Mouse (Mus musculus): Measurements from ENCODE around the gene Ephx3. TPM values are rescaled to one million over a fixed set of nuclear protein-coding genes. Genes with fewer than 3 reads are reported as not detected.

The Ephx3 gene
- polyA plus RNA-seq, 1 experiment from 2014 or later = 0.24 TPM

DNA sequence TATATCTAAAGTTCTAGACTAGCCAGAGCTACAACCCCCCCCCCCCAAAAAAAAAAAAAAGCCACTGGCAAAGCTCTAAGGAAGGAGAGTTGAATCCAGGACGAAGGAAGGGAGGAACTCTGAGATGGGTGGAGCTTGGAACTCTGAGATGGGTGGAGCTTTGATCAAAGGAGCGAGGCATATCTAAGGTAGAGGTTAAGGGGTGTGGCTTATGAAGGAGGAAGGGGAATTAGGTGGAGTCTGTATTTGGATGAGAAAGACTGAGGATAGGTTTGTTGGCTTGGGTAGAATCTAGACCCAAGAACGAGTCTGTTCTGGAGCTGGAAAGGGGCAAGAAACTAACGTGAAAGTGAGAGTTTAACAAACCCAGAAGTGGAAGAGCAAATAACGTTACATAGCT lies 501 bp upstream of the Ephx3 start:
- peak overlapping the region; percentile 71 for H3K4me2 ChIP-seq (ENCODE audit: low read depth, low read length)
- H3K27ac ChIP-seq (ENCODE audit: low read length) = no peak overlapping the region
- H3K4me1 ChIP-seq (replicated peaks; ENCODE audit: control insufficient read depth, insufficient read depth, low read length) = peaks cover 14% of the 10 kb centered on the region; the same call in 1 of the 2 replicates
- H3K27me3 ChIP-seq (ENCODE audit: control insufficient read depth, insufficient read depth, low read depth, low read length) = peaks cover 12% of the 10 kb centered on the region; the same call in 1 of the 2 replicates
- peak; percentile 51; the same call in 1 of the 2 replicates for ATAC-seq (ENCODE audit: low read depth)
- H3K4me3 ChIP-seq (ENCODE audit: low read length) = no peak overlapping the region
- H3K9me3 ChIP-seq (ENCODE audit: control insufficient read depth, low read length) = no peaks in the 10 kb centered on the region
- no peak overlapping the region for H3K9ac ChIP-seq (ENCODE audit: low read length)
- WGBS = 6% methylated on average over 5 of the region's 5 CpGs
- H3K36me3 ChIP-seq (ENCODE audit: control insufficient read depth, insufficient read depth, low read length) = no peaks in the 10 kb centered on the region

DNA sequence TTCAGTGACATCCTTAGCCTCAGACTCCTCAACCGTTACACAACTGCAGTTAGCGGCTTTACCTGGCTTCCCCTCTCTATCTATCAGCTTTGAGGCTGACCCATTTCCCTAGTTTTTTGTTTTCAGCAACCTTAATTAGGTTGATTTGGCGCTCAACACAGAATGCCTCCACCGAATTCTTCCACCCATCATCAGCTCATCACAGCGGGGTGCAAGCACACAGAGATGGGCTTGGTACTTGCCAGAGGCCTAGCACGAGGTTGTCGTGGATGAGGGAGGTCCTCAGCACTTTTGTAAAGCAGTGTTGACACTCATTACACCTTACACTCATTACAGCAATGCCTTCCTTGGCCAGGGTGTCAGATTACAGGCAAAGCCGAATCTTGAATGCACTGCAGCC lies 6.3 kb downstream of the Ephx3 start:
- Histone ChIP-seq H3K4me3 (ENCODE audit: low read length) (no peak overlapping the region), H3K9ac (ENCODE audit: low read length) (no peak overlapping the region), H3K27me3 (ENCODE audit: control insufficient read depth, insufficient read depth, low read depth, low read length) (peaks cover under 1% of the 10 kb centered on the region; the same call in 1 of the 2 replicates), H3K9me3 (ENCODE audit: control insufficient read depth, low read length) (no peaks in the 10 kb centered on the region), H3K4me1 (replicated peaks; ENCODE audit: control insufficient read depth, insufficient read depth, low read length) (no peaks in the 10 kb centered on the region; the same call in 1 of the 2 replicates), H3K4me2 (ENCODE audit: low read depth, low read length) (no peak overlapping the region), H3K36me3 (ENCODE audit: control insufficient read depth, insufficient read depth, low read length) (no peaks in the 10 kb centered on the region), H3K27ac (ENCODE audit: low read length) (no peak overlapping the region)
- no peak for ATAC-seq (ENCODE audit: low read depth)
- WGBS = 39% methylated on average over 8 of the region's 8 CpGs

GRCm38 (mm10) chr17:32179621-32180491 lies 9.5 kb downstream of the Ephx3 start:
- WGBS = 26% methylated on average over 11 of the region's 11 CpGs
- Histone ChIP-seq H3K4me2 (ENCODE audit: low read depth, low read length) (no peak overlapping the region), H3K9ac (ENCODE audit: low read length) (no peak overlapping the region)

DNA sequence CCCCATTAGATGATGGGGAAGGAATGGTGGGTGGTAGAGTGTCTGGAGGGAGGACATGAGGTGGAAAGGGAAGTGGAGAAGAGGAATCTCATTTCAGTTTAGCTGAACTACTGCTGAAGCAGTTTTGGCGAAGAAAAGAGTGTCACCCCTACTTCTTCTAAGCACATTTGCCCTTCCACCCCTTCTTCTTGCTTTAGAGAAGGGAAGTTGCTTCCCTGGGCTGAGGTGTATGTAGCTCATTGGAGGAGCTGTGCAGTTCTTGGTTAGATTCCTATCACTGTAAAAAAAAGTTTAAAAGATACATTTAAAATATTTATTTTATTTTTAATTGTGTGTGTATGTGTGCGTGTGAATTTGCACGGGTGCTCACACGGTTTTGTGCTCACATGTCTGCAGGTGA lies 12.4 kb downstream of the Ephx3 start:
- Histone ChIP-seq H3K27ac (ENCODE audit: low read length) (no peak overlapping the region), H3K9me3 (ENCODE audit: control insufficient read depth, low read length) (no peaks in the 10 kb centered on the region), H3K27me3 (ENCODE audit: control insufficient read depth, insufficient read depth, low read depth, low read length) (no peaks in the 10 kb centered on the region), H3K4me1 (replicated peaks; ENCODE audit: control insufficient read depth, insufficient read depth, low read length) (no peaks in the 10 kb centered on the region; the same call in 1 of the 2 replicates), H3K9ac (ENCODE audit: low read length) (no peak overlapping the region), H3K36me3 (ENCODE audit: control insufficient read depth, insufficient read depth, low read length) (no peaks in the 10 kb centered on the region), H3K4me2 (ENCODE audit: low read depth, low read length) (no peak overlapping the region), H3K4me3 (ENCODE audit: low read length) (no peak overlapping the region)
- 78% methylated on average over 4 of the region's 4 CpGs for WGBS
- no peak for ATAC-seq (ENCODE audit: low read depth)

More at GRCm38 (mm10) chr17:32179621-32180491, 9.5 kb downstream of the Ephx3 start:
- peak; percentile 47; the same call in 1 of the 2 replicates for ATAC-seq (ENCODE audit: low read depth)
- no peaks in the 10 kb centered on the region for H3K27me3 ChIP-seq (ENCODE audit: control insufficient read depth, insufficient read depth, low read depth, low read length)
- H3K9me3 ChIP-seq (ENCODE audit: control insufficient read depth, low read length) = no peaks in the 10 kb centered on the region
- H3K4me3 ChIP-seq (ENCODE audit: low read length) = no peak overlapping the region
- H3K36me3 ChIP-seq (ENCODE audit: control insufficient read depth, insufficient read depth, low read length) = no peaks in the 10 kb centered on the region
- 0 out of 2 replicates have a peak overlapping the region, but pooled peaks have one; percentile 7 for H3K27ac ChIP-seq (ENCODE audit: low read length)
- H3K4me1 ChIP-seq (replicated peaks; ENCODE audit: control insufficient read depth, insufficient read depth, low read length) = no peaks in the 10 kb centered on the region; the same call in 1 of the 2 replicates

DNA sequence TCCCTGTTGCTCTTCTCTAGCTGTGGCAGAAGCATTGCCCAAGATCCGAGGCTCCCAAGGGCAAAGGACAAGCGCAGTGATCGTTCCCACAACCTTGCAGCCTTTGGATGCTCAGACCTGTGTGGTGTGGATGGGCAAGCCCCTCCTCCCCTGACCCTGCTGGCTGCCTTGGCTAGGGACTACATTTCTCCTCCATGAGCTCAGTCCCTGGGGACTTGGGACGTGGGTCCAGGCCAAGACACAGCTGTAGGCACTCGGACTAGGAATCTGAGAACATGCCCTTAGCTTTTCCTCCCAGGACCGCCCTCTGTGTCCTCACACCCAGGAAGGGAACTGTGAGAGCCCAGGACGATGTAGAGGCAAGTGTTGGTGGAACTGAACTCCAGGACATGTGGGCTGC lies 16.2 kb downstream of the Ephx3 start:
- Histone ChIP-seq H3K4me2 (ENCODE audit: low read depth, low read length) (no peak overlapping the region), H3K27me3 (ENCODE audit: control insufficient read depth, insufficient read depth, low read depth, low read length) (no peaks in the 10 kb centered on the region), H3K36me3 (ENCODE audit: control insufficient read depth, insufficient read depth, low read length) (no peaks in the 10 kb centered on the region), H3K4me3 (ENCODE audit: low read length) (no peak overlapping the region), H3K27ac (ENCODE audit: low read length) (peak overlapping the region; percentile 40; the same call in 1 of the 2 replicates), H3K9ac (ENCODE audit: low read length) (no peak overlapping the region), H3K9me3 (ENCODE audit: control insufficient read depth, low read length) (no peaks in the 10 kb centered on the region), H3K4me1 (replicated peaks; ENCODE audit: control insufficient read depth, insufficient read depth, low read length) (no peaks in the 10 kb centered on the region)
- WGBS = 51% methylated on average over 7 of the region's 7 CpGs
- peak; percentile 78 for ATAC-seq (ENCODE audit: low read depth)

GRCm38 (mm10) chr17:32172485-32172884 lies 16.9 kb downstream of the Ephx3 start:
- Histone ChIP-seq H3K27ac (ENCODE audit: low read length) (peak overlapping the region; percentile 40; the same call in 1 of the 2 replicates), H3K36me3 (ENCODE audit: control insufficient read depth, insufficient read depth, low read length) (no peaks in the 10 kb centered on the region), H3K27me3 (ENCODE audit: control insufficient read depth, insufficient read depth, low read depth, low read length) (no peaks in the 10 kb centered on the region), H3K4me2 (ENCODE audit: low read depth, low read length) (no peak overlapping the region), H3K9ac (ENCODE audit: low read length) (no peak overlapping the region), H3K9me3 (ENCODE audit: control insufficient read depth, low read length) (no peaks in the 10 kb centered on the region), H3K4me3 (ENCODE audit: low read length) (no peak overlapping the region), H3K4me1 (replicated peaks; ENCODE audit: control insufficient read depth, insufficient read depth, low read length) (no peaks in the 10 kb centered on the region)
- no peak for ATAC-seq (ENCODE audit: low read depth)
- WGBS = 63% methylated on average over 2 of the region's 2 CpGs

- Histone ChIP-seq H3K4me3 (ENCODE audit: low read length) (no peak overlapping the region), H3K9me3 (ENCODE audit: control insufficient read depth, low read length) (no peaks in the 10 kb centered on the region), H3K27me3 (ENCODE audit: control insufficient read depth, insufficient read depth, low read depth, low read length) (no peaks in the 10 kb centered on the region), H3K9ac (ENCODE audit: low read length) (no peak overlapping the region), H3K4me2 (ENCODE audit: low read depth, low read length) (no peak overlapping the region), H3K27ac (ENCODE audit: low read length) (no peak overlapping the region), H3K36me3 (ENCODE audit: control insufficient read depth, insufficient read depth, low read length) (no peaks in the 10 kb centered on the region), H3K4me1 (replicated peaks; ENCODE audit: control insufficient read depth, insufficient read depth, low read length) (peaks cover 8% of the 10 kb centered on the region)
- ATAC-seq (ENCODE audit: low read depth) = no peak
- 62% methylated on average over 4 of the region's 4 CpGs for WGBS
Measured at GRCm38 (mm10) chr17:32169518-32170225, 19.7 kb downstream of the Ephx3 start.

DNA sequence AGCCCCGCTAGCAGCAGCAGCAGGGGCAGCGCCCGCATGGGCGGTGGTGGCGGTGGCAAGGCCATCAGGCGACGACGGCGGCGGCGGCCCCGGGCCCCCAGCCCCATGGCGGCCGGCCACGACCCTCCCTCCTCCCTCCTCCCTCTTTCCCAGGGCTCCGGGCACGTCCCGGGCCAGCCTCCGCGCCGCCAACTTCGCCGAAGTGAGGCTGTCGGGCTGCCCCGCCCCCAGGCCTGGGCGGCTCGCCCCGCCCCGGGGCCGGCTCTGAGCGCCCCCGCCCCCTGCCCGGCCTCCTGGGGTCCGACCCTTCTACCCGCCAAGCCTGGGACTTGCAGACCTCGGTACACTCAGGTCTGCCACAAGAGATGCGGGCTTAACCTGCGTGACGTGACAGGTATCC lies 22.7 kb downstream of the Ephx3 start, which contains the start of gene Notch3:
Gene Notch3, minus strand, starts transcription at position 166 of the 400 bp plus-strand sequence.
- ATAC-seq (ENCODE audit: low read depth) = peak; percentile 79
- no peaks in the 10 kb centered on the region for H3K36me3 ChIP-seq (ENCODE audit: control insufficient read depth, insufficient read depth, low read length)
- peak within 1 kb of the TSS; percentile 77 for H3K9ac ChIP-seq (ENCODE audit: low read length)
- 0% methylated on average over 28 of the region's 39 CpGs for WGBS
- H3K4me2 ChIP-seq (ENCODE audit: low read depth, low read length) = peak within 1 kb of the TSS; percentile 77
- H3K4me1 ChIP-seq (replicated peaks; ENCODE audit: control insufficient read depth, insufficient read depth, low read length) = peaks cover 26% of the 10 kb centered on the region
- no peaks in the 10 kb centered on the region for H3K9me3 ChIP-seq (ENCODE audit: control insufficient read depth, low read length)
- H3K27ac ChIP-seq (ENCODE audit: low read length) = peak within 1 kb of the TSS; percentile 91
- no peaks in the 10 kb centered on the region for H3K27me3 ChIP-seq (ENCODE audit: control insufficient read depth, insufficient read depth, low read depth, low read length)
- H3K4me3 ChIP-seq (ENCODE audit: low read length) = peak within 1 kb of the TSS; percentile 66

Measured in lung, embryonic 16.5 days (tissue).